Mouse (Mus musculus): ENCODE data around the gene Frmd8. TPM values are rescaled to one million over a fixed set of nuclear protein-coding genes. Genes with fewer than 3 reads are reported as not detected.
"Not testable (repeated sequence)": the region's sequence is repeated elsewhere in the genome, so short reads cannot be mapped to it uniquely, and the experiment has no call there.

Gene Frmd8
- polyA plus RNA-seq, 1 experiment: 24.6 TPM

- DNase-seq (ENCODE audit: low read depth, low spot score): no peak
- 67% methylated on average over 3 of the region's 3 CpGs for WGBS
These were observed 12.3 kb upstream of the Frmd8 start for GRCm38 (mm10) chr19:5887234-5887815.

GRCm38 (mm10) chr19:5885838-5886237 is 10.8 kb upstream of the Frmd8 start:
- no peak for DNase-seq (ENCODE audit: low read depth, low spot score)
- WGBS: 66% methylated on average over 4 of the region's 4 CpGs

- no peak for DNase-seq (ENCODE audit: low read depth, low spot score)
- WGBS: 61% methylated on average over 1 of the region's 1 CpGs
These were observed 8.9 kb upstream of the Frmd8 start for GRCm38 (mm10) chr19:5883935-5884334.

- not testable (repeated sequence) for DNase-seq (ENCODE audit: low read depth, low spot score)
- 69% methylated on average over 5 of the region's 5 CpGs for WGBS
These were observed 7.0 kb upstream of the Frmd8 start for GRCm38 (mm10) chr19:5882079-5882478.

GRCm38 (mm10) chr19:5881155-5881554 is 6.1 kb upstream of the Frmd8 start:
- DNase-seq (ENCODE audit: low read depth, low spot score): no peak
- 47% methylated on average over 6 of the region's 6 CpGs for WGBS

- DNase-seq (ENCODE audit: low read depth, low spot score): no peak
- 94% methylated on average over 7 of the region's 7 CpGs for WGBS
These were observed 4.7 kb upstream of the Frmd8 start for GRCm38 (mm10) chr19:5879735-5880134.

GRCm38 (mm10) chr19:5878916-5879315 is 3.8 kb upstream of the Frmd8 start:
- no peak for DNase-seq (ENCODE audit: low read depth, low spot score)
- 51% methylated on average over 3 of the region's 3 CpGs for WGBS

GRCm38 (mm10) chr19:5878362-5878722 is 3.3 kb upstream of the Frmd8 start:
- 9% methylated on average over 7 of the region's 7 CpGs for WGBS
- DNase-seq (ENCODE audit: low read depth, low spot score): no peak

GRCm38 (mm10) chr19:5877618-5878361 is 2.7 kb upstream of the Frmd8 start, which contains the start of gene Slc25a45:
Gene Slc25a45, plus strand, starts transcription at chr19:5877808.
- no peak for DNase-seq (ENCODE audit: low read depth, low spot score)
- WGBS: 30% methylated on average over 15 of the region's 15 CpGs

- WGBS: 2% methylated on average over 13 of the region's 13 CpGs
These were observed 594 bp downstream of the Frmd8 start for GRCm38 (mm10) chr19:5874391-5874968.

GRCm38 (mm10) chr19:5872931-5873556 is 2.0 kb downstream of the Frmd8 start:
- DNase-seq (ENCODE audit: low read depth, low spot score): no peak
- 86% methylated on average over 19 of the region's 19 CpGs for WGBS

More at GRCm38 (mm10) chr19:5874391-5874968, 594 bp downstream of the Frmd8 start:
- DNase-seq (ENCODE audit: low read depth, low spot score): no peak

- 84% methylated on average over 4 of the region's 4 CpGs for WGBS
- no peak for DNase-seq (ENCODE audit: low read depth, low spot score)
These were observed 2.5 kb downstream of the Frmd8 start for GRCm38 (mm10) chr19:5872528-5872927.

GRCm38 (mm10) chr19:5871683-5872082 is 3.4 kb downstream of the Frmd8 start:
- no peak for DNase-seq (ENCODE audit: low read depth, low spot score)
- 65% methylated on average over 6 of the region's 6 CpGs for WGBS

- DNase-seq (ENCODE audit: low read depth, low spot score): no peak
- WGBS: 55% methylated on average over 7 of the region's 7 CpGs
These were observed 3.8 kb downstream of the Frmd8 start for GRCm38 (mm10) chr19:5871273-5871672.

- DNase-seq (ENCODE audit: low read depth, low spot score): no peak
- WGBS: 51% methylated on average over 6 of the region's 6 CpGs
These were observed 7.0 kb downstream of the Frmd8 start for GRCm38 (mm10) chr19:5868096-5868495.

GRCm38 (mm10) chr19:5864710-5865398 is 10.2 kb downstream of the Frmd8 start:
- WGBS: 92% methylated on average over 20 of the region's 20 CpGs
- DNase-seq (ENCODE audit: low read depth, low spot score): no peak

- WGBS: 98% methylated on average over 5 of the region's 5 CpGs
- DNase-seq (ENCODE audit: low read depth, low spot score): no peak
These were observed 11.3 kb downstream of the Frmd8 start for GRCm38 (mm10) chr19:5863776-5864175.

- DNase-seq (ENCODE audit: low read depth, low spot score): no peak
- 98% methylated on average over 14 of the region's 14 CpGs for WGBS
These were observed 12.6 kb downstream of the Frmd8 start for GRCm38 (mm10) chr19:5862335-5863085.

GRCm38 (mm10) chr19:5856604-5857003 is 18.5 kb downstream of the Frmd8 start:
- 94% methylated on average over 9 of the region's 9 CpGs for WGBS

More at GRCm38 (mm10) chr19:5856604-5857003, 18.5 kb downstream of the Frmd8 start:
- no peak for DNase-seq (ENCODE audit: low read depth, low spot score)
